Mouse (Mus musculus): ENCODE data around the gene AI467606.

DNA sequence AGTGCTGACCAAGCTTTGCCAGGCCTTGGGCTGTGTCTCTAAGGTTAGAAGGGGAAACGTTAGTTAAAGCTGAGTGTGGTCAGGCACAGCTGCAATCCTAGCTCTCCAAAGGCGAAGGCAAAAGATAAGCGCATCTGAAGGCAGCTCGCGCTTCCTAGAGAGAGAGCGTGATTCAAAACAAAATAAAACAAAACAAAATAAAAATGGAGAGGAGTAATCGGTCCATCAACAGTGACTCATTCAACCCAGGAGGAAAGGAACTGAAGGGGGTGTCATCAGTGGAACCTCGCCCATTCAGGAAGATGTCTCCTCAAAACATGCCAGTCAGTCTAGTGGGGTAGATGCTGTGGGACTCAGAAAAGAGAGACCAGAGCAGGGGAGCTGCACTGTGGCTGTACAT lies 8.9 kb upstream of the AI467606 start:
- TF ChIP-seq CTCF (IDR thresholded peaks at IDR 0.05; ENCODE audit: low read depth, low read length): no peak
- no peak for TF ChIP-seq POLR2A (IDR thresholded peaks at IDR 0.05; ENCODE audit: extremely low read depth, insufficient read depth, low read length)

Data from liver, adult 2 months (tissue).